Mouse (Mus musculus): ENCODE measurements around the gene Gh.

DNA sequence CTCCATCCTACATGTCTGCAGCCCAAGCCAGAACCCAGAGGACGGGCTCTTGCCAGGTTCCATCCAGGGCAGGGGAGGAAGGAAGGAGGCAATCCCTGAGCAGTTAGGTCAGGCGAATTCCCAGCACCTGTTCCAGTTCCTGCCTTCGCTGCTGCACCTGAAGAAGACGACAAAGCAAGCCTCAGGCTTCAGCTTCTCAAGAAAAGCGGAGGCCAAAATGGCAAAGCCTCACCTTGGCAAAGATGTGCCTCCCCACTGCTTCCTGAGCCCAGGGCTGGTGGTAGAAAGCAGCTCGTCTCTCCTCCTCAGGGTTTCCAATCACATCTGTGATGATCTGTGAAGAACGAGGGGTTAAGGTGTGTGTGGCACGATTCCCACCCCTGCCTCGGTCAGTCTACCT is 37.7 kb downstream of the Gh start:
- no peak for TF ChIP-seq POLR2A (IDR thresholded peaks at IDR 0.05; ENCODE audit: control insufficient read depth, low read depth, low read length)
- no peak for TF ChIP-seq CTCF (IDR thresholded peaks at IDR 0.05; ENCODE audit: control insufficient read depth, insufficient read depth, insufficient replicate concordance, low read depth, low read length)
